Mouse (Mus musculus): ENCODE measurements around the gene Ank2.

- TF ChIP-seq CTCF (IDR thresholded peaks at IDR 0.05; ENCODE audit: low read depth, low read length) (no peak), GATA1 (IDR thresholded peaks at IDR 0.05; ENCODE audit: borderline replicate concordance, low read length) (no peak), POLR2AphosphoS5 (IDR thresholded peaks at IDR 0.05; ENCODE audit: insufficient replicate concordance, low read depth, low read length) (no peak), TAL1 (conservative IDR thresholded peaks at IDR 0.05; ENCODE audit: low read depth, low read length) (no peak), GATA2 (IDR thresholded peaks at IDR 0.05; ENCODE audit: borderline replicate concordance, low read depth, low read length) (no peak)
These were observed 178.8 kb downstream of the Ank2 start for GRCm38 (mm10) chr3:127320311-127320710.

All from G1E (cell line).